Mouse (Mus musculus) CH12.LX (cell line): ENCODE measurements around the gene Gm20388. TPM values are rescaled to one million over a fixed set of nuclear protein-coding genes. Genes with fewer than 3 reads are reported as not detected.

Experiments used
- DNase-seq: peaks from one replicate; pipeline ENCODE4 v3.0.0-alpha.2; 2013; ENCODE audit errors: extremely low read depth
- H3K27ac ChIP-seq: 2 replicates; pipeline ENCODE4 v1.5.1; 2012; ENCODE audit warnings: low read depth, mild to moderate bottlenecking, control low read depth, moderate library complexity; ENCODE audit not compliant: insufficient read depth
- H3K27me3 ChIP-seq: replicated peaks from 2 replicates; pipeline ENCODE3; 2012; ENCODE audit warnings: inconsistent platforms
- H3K36me3 ChIP-seq, 2 experiments: replicated peaks in 1 of 2; 2 replicates each; pipeline versions ENCODE3 to v1.6.1; 2012; ENCODE audit warnings: inconsistent platforms in 1 of 2, low read length in 1 of 2, mild to moderate bottlenecking in 1 of 2, mixed read lengths in 1 of 2, moderate library complexity in 1 of 2; ENCODE audit not compliant: control insufficient read depth in 1 of 2, insufficient read depth in 1 of 2
- H3K4me1 ChIP-seq, 2 experiments: 2 replicates each; pipeline ENCODE4 v1.6.1; 2012; ENCODE audit warnings: inconsistent platforms in 1 of 2, moderate library complexity in 1 of 2; ENCODE audit not compliant: insufficient read depth in 2 of 2, control insufficient read depth in 1 of 2
- H3K4me2 ChIP-seq: 2 replicates; pipeline ENCODE4 v1.6.1; 2012; ENCODE audit warnings: low read depth, mild to moderate bottlenecking, control low read depth; ENCODE audit not compliant: poor library complexity, insufficient read depth, severe bottlenecking
- H3K4me3 ChIP-seq, 3 experiments: fragments of 150-350 bp in 1 of 3; sonication (generic) in 1 of 3; replicated peaks in 1 of 3; 2 replicates each; pipeline versions ENCODE3 to v1.5.1; 2011 to 2012; ENCODE audit warnings: low read depth in 2 of 3, low read length in 2 of 3, mild to moderate bottlenecking in 2 of 3, moderate library complexity in 2 of 3, control low read depth in 1 of 3, improper control_type of control experiment in 1 of 3, inconsistent platforms in 1 of 3, mixed read lengths in 1 of 3; ENCODE audit not compliant: poor library complexity in 1 of 3
- H3K79me2 ChIP-seq: replicated peaks from 2 replicates; pipeline ENCODE4 v1.6.1; 2012; ENCODE audit warnings: mild to moderate bottlenecking, moderate library complexity; ENCODE audit not compliant: control insufficient read depth, poor library complexity, insufficient read depth, severe bottlenecking; ENCODE audit errors: extremely low read depth
- H3K9ac ChIP-seq: 2 replicates; pipeline ENCODE4 v1.6.1; 2012; ENCODE audit warnings: low read depth, mild to moderate bottlenecking, control low read depth, moderate library complexity; ENCODE audit not compliant: insufficient read depth
- H3K9me3 ChIP-seq: replicated peaks from 2 replicates; pipeline ENCODE3; 2012; ENCODE audit warnings: low read length, inconsistent platforms, mixed read lengths
- BHLHE40 ChIP-seq: IDR thresholded peaks from 2 replicates; pipeline ENCODE4 v1.6.1; 2011; ENCODE audit warnings: mild to moderate bottlenecking, low read depth, low read length, improper control_type of control experiment
- CHD1 ChIP-seq: IDR thresholded peaks from 2 replicates; pipeline ENCODE4 v1.6.1; 2012; ENCODE audit warnings: low read depth, low read length, improper control_type of control experiment, inconsistent platforms
- CHD2 ChIP-seq: IDR thresholded peaks from 2 replicates; pipeline ENCODE4 v1.6.1; 2011; ENCODE audit warnings: low read length, improper control_type of control experiment
- E2F4 ChIP-seq: IDR thresholded peaks from 2 replicates; pipeline ENCODE4 v1.6.1; 2011; ENCODE audit warnings: low read depth, low read length, improper control_type of control experiment; ENCODE audit not compliant: insufficient replicate concordance
- HCFC1 ChIP-seq: IDR thresholded peaks from 2 replicates; pipeline ENCODE4 v1.6.1; 2012; ENCODE audit warnings: low read depth, mild to moderate bottlenecking, inconsistent platforms, low read length, improper control_type of control experiment
- IRF4 ChIP-seq: IDR thresholded peaks from 2 replicates; pipeline ENCODE4 v1.6.1; 2014; ENCODE audit warnings: low read depth, mild to moderate bottlenecking, inconsistent platforms, low read length, improper control_type of control experiment
- JUN ChIP-seq: IDR thresholded peaks from 2 replicates; pipeline ENCODE4 v1.6.1; 2011; ENCODE audit warnings: low read depth, mild to moderate bottlenecking, low read length, improper control_type of control experiment, moderate library complexity; ENCODE audit not compliant: insufficient read depth
- JUND ChIP-seq: conservative IDR thresholded peaks from 2 replicates; pipeline ENCODE4 v1.6.1; 2011; ENCODE audit warnings: low read depth, low read length, improper control_type of control experiment
- KAT2A ChIP-seq: IDR thresholded peaks from 2 replicates; pipeline ENCODE4 v1.6.1; 2012; ENCODE audit warnings: low read length, improper control_type of control experiment, inconsistent platforms; ENCODE audit not compliant: insufficient replicate concordance
- MYC ChIP-seq: IDR thresholded peaks from 2 replicates; pipeline ENCODE4 v1.6.1; 2011; ENCODE audit warnings: low read depth, mild to moderate bottlenecking, improper control_type of control experiment, low read length
- NRF1 ChIP-seq: IDR thresholded peaks from 2 replicates; pipeline ENCODE4 v1.6.1; 2014; ENCODE audit warnings: low read depth, mild to moderate bottlenecking, inconsistent platforms, low read length, improper control_type of control experiment, moderate library complexity
- SIN3A ChIP-seq: IDR thresholded peaks from 2 replicates; pipeline ENCODE4 v1.6.1; 2012; ENCODE audit warnings: low read length, improper control_type of control experiment, inconsistent platforms
- SMC3 ChIP-seq: IDR thresholded peaks from 2 replicates; pipeline ENCODE4 v1.6.1; 2011; ENCODE audit warnings: low read depth, low read length, improper control_type of control experiment
- TCF12 ChIP-seq: IDR thresholded peaks from 2 replicates; pipeline ENCODE4 v1.6.1; 2014; ENCODE audit warnings: low read depth, mild to moderate bottlenecking, inconsistent platforms, low read length, improper control_type of control experiment
- UBTF ChIP-seq: IDR thresholded peaks from 2 replicates; pipeline ENCODE4 v1.6.1; 2012; ENCODE audit warnings: low read depth, mild to moderate bottlenecking, inconsistent platforms, low read length, improper control_type of control experiment, moderate library complexity
- USF1 ChIP-seq: IDR thresholded peaks from 2 replicates; pipeline ENCODE4 v1.6.1; 2014; ENCODE audit warnings: low read depth, mild to moderate bottlenecking, inconsistent platforms, low read length, improper control_type of control experiment
- ZC3H11A ChIP-seq: IDR thresholded peaks from 2 replicates; pipeline ENCODE4 v1.6.1; 2012; ENCODE audit warnings: low read depth, mild to moderate bottlenecking, inconsistent platforms, low read length, improper control_type of control experiment
- ZKSCAN1 ChIP-seq: IDR thresholded peaks from 2 replicates; pipeline ENCODE4 v1.6.1; 2012; ENCODE audit warnings: low read depth, inconsistent platforms, low read length, improper control_type of control experiment, borderline replicate concordance
- ZMIZ1 ChIP-seq: IDR thresholded peaks from 2 replicates; pipeline ENCODE4 v1.6.1; 2012; ENCODE audit warnings: low read depth, mild to moderate bottlenecking, inconsistent platforms, low read length, improper control_type of control experiment
- ZNF384 ChIP-seq: IDR thresholded peaks from 2 replicates; pipeline ENCODE4 v1.6.1; 2012; ENCODE audit warnings: low read depth, low read length, improper control_type of control experiment, inconsistent platforms
- dilution Hi-C: fragments of 300-500 bp; cut with MboI; formaldehyde crosslinking; loops from 2 replicates; pipeline ENCODE4 v1.14.3; 2020; ENCODE audit warnings: low sequenced_read_pairs; ENCODE audit not compliant: extremely low pct_unique_long_range_greater_than_20kb, extremely low pct_ligation_motif_present
- in situ Hi-C: fragments of 300-500 bp; cut with MboI; formaldehyde crosslinking; loops from 3 replicates; pipeline ENCODE4 v1.14.3; 2019; ENCODE audit warnings: low sequenced_read_pairs, low pct_ligation_motif_present, low pct_unique_long_range_greater_than_20kb, mixed read lengths
- polyA plus RNA-seq: library from polyadenylated mRNA; unstranded; fragments of >175 nt; gene quantifications from 2 replicates; pipeline ENCODE4 v1.2.1, GENCODE M21; 2012; ENCODE audit warnings: low read depth; ENCODE audit not compliant: insufficient read length
- total RNA-seq, 2 experiments: library from RNA; depleted of rRNA; stranded (reverse); fragments of 300-350 nt in 1 of 2; fragments of >200 nt in 1 of 2; gene quantifications; 2 replicates each; pipeline ENCODE4 v1.2.3; 2012 to 2014

Gm20388 gene
- total and polyA plus RNA-seq, 3 experiments, result 14.8 to 26.3 (median 22.2) TPM

DNA sequence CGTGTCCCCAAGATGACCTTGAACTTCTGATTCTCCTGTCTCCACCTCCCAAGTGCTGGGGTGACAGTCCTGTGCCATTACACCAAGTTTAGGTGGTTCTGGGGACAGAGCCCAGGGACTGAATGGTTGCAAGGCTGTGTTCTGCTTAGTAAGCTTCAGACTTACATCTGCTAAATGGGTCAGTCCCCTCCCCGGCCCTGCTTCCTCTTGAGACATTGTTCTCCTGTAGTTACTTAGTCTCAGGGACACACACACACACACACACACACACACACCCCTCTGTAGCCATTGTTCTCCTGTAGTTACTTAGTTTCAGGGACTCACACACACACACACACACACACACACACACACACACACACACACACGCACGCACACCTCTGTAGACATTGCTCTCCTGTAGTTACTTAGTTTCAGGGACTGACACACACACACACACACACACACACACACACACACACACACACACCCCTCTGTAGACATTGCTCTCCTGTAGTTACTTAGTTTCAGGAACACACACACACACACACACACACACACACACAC lies 1037.5 kb downstream of the Gm20388 start:
- TF ChIP-seq JUN (no peak), UBTF (no peak), CHD2 (no peak), CHD1 (no peak), TCF12 (no peak), ZMIZ1 (no peak)
- TF ChIP-seq, all 38 proteins: peak for 0
- Histone ChIP-seq H3K36me3 (no peaks in the 10 kb centered on the region), H3K9ac (no peak overlapping the region), H3K4me2 (peak overlapping the region; percentile 93; the same call in 1 of the 2 replicates), H3K27ac (no peak overlapping the region), H3K79me2 (no peaks in the 10 kb centered on the region), H3K4me3 (peak overlapping the region in 1 of 3 experiments; percentile 29), H3K4me1 (peaks cover 7 to 10% of the 10 kb centered on the region in 2 experiments; a peak in 3 of 4 replicates), H3K9me3 (no peaks in the 10 kb centered on the region), H3K27me3 (peaks cover 85% of the 10 kb centered on the region)
- in situ Hi-C loops (no loop called here), dilution Hi-C loops (no loop called here)
- peak; percentile 6 for DNase-seq

DNA sequence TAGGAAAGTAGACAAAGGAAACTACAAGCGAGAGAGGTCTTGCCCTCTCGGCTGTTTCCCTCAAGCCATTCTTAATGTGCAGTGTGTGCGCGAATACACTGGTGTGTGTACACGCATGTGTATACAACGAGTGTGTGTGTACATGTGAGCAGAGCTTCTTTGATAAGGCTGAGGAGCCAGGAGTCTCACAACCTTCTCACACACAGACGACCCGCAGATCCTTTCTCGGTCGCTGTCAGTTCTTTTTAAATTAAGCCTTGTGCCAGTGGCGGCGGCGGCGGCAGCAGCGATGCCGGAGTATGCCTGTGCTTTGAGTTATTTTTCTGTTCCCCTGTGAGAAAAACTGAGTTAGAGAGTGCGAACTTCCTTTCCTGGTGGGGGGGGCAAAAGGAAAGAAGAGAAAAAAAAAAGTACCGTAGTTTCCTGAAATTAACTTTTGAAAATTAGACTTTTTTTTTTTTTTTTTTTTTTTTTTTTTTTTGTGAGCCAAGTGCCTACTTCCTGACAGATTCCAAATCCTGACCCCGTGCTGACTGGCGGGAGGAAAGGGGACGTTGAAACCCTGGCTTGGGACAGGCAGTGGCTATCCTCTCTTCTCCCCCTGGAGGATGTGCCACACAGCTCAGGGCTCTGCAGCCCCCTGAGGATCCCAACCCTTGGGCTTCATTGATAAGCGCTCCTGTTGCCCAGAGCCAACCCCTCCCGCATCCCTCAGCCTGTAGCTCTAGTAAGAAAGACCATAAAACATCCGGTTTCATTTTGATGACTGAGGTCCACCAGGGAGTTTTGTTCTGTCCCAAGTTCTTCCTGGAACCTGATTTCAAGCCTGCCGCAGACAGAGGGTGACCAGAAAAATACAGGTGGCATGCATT lies 1038.2 kb downstream of the Gm20388 start:
- dilution Hi-C loops, result no loop called here
- peak overlapping the region in 1 of 3 experiments; percentile 29 for H3K4me3 ChIP-seq
- DNase-seq, result no peak
- no peaks in the 10 kb centered on the region for H3K9me3 ChIP-seq
- H3K27me3 ChIP-seq, result peaks cover 87% of the 10 kb centered on the region
- no peaks in the 10 kb centered on the region for H3K36me3 ChIP-seq
- no peaks in the 10 kb centered on the region for H3K79me2 ChIP-seq
- peak overlapping the region; percentile 93 for H3K4me2 ChIP-seq
- in situ Hi-C loops, result no loop called here
- no peak overlapping the region for H3K27ac ChIP-seq
- H3K4me1 ChIP-seq, result peaks cover 7 to 10% of the 10 kb centered on the region in 2 experiments; a peak in 3 of 4 replicates
- no peak overlapping the region for H3K9ac ChIP-seq
- TF ChIP-seq ZNF384 (peak; percentile 74), TCF12 (peak; percentile 32; the same call in 1 of the 2 replicates), MYC (0 out of 2 replicates have a peak, but pooled peaks have one; percentile 26), ZMIZ1 (no peak)
- TF ChIP-seq, all 38 proteins: peak for 3

DNA sequence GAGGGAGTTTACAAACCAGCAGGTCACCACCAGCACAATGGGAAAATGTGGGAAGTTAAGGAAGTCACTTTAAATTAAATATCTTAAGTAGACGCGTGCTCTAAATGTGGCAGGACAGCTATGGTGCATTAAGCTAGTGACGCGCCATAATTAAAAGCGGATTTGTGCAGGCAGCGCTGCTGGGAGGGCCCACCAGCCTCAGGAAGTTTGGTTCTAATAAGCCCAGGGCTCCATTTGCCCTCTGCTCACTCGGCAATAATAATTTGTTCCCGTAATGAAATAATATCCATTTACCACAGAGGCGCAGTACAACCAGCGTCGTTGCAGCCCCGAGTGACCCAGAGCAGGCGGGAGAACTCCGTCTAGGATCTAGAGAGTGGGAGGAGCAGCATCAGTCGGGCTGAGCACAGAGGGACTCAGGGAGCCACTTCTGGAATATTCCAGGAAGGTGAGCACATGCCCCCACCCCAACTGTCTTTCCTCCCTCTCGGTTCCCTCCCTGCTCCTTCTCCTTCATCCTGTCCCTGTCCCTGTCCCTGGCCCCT lies 1040.1 kb downstream of the Gm20388 start:
- H3K27me3 ChIP-seq, result peaks cover 94% of the 10 kb centered on the region
- dilution Hi-C loops (no loop called here), in situ Hi-C loops (no loop called here)
- H3K4me3 ChIP-seq, result no peak overlapping the region
- H3K79me2 ChIP-seq, result no peaks in the 10 kb centered on the region
- no peak overlapping the region for H3K27ac ChIP-seq
- H3K36me3 ChIP-seq, result no peaks in the 10 kb centered on the region
- peaks cover 7 to 16% of the 10 kb centered on the region in 2 experiments; a peak in 3 of 4 replicates for H3K4me1 ChIP-seq
- H3K9me3 ChIP-seq, result peaks cover 6% of the 10 kb centered on the region
- no peak overlapping the region for H3K9ac ChIP-seq
- H3K4me2 ChIP-seq, result no peak overlapping the region
- no peak for DNase-seq
- TF ChIP-seq CHD2 (no peak), ZKSCAN1 (no peak), ZNF384 (no peak), TCF12 (no peak), NRF1 (no peak), HCFC1 (no peak), ZC3H11A (no peak), SMC3 (no peak), UBTF (no peak), IRF4 (no peak), SIN3A (no peak), USF1 (no peak), BHLHE40 (no peak), E2F4 (no peak), JUN (no peak), KAT2A (no peak), JUND (no peak)
